Mouse (Mus musculus): ENCODE data around the gene Alk. TPM values are rescaled to one million over a fixed set of nuclear protein-coding genes. Genes with fewer than 3 reads are reported as not detected.

The Alk gene
- polyA plus RNA-seq, 1 experiment from 2014 or later: 4.7 TPM

DNA sequence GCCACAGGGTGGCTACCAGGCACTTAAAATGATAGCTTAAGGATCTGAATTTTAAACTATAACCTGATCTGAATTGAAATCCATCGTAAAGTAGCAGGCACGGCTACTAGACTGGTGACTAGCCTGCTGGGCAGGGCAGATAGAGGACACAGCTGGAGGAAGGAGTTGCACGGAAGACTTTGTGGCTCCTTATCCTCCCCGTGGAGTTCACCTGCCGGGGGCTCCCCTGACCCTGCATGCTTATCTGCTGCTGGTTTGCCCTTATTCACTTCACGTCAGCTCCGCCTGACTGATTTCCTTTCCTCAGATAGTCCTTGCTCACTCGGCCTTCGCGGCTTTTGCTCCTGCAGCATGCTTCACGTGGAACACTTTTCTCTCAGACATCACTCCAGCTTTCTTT, 484.1 kb downstream of the Alk start:
- H3K4me2 ChIP-seq (ENCODE audit: low read length): no peak overlapping the region
- 50% methylated on average over 11 of the region's 11 CpGs for WGBS
- no peak overlapping the region for H3K27ac ChIP-seq (ENCODE audit: low read length)
- H3K9ac ChIP-seq (replicated peaks; ENCODE audit: low read depth, low read length): no peak overlapping the region
- peaks cover 5% of the 10 kb centered on the region for H3K4me1 ChIP-seq (replicated peaks; ENCODE audit: control insufficient read depth, insufficient read depth, low read length)
- ATAC-seq: no peak
- no peak overlapping the region for H3K4me3 ChIP-seq (replicated peaks; ENCODE audit: low read length)
- H3K36me3 ChIP-seq (ENCODE audit: control insufficient read depth, insufficient read depth): no peaks in the 10 kb centered on the region
- H3K27me3 ChIP-seq (replicated peaks; ENCODE audit: control insufficient read depth, insufficient read depth, low read length): no peaks in the 10 kb centered on the region
- H3K9me3 ChIP-seq (ENCODE audit: control insufficient read depth, low read length): no peaks in the 10 kb centered on the region

GRCm38 (mm10) chr17:72118376-72118775, 486.1 kb downstream of the Alk start:
- no peak for ATAC-seq
- Histone ChIP-seq H3K27ac (ENCODE audit: low read length) (no peak overlapping the region), H3K4me2 (ENCODE audit: low read length) (no peak overlapping the region), H3K4me3 (replicated peaks; ENCODE audit: low read length) (no peak overlapping the region), H3K4me1 (replicated peaks; ENCODE audit: control insufficient read depth, insufficient read depth, low read length) (peaks cover 6% of the 10 kb centered on the region), H3K36me3 (ENCODE audit: control insufficient read depth, insufficient read depth) (no peaks in the 10 kb centered on the region), H3K9ac (replicated peaks; ENCODE audit: low read depth, low read length) (no peak overlapping the region), H3K27me3 (replicated peaks; ENCODE audit: control insufficient read depth, insufficient read depth, low read length) (no peaks in the 10 kb centered on the region), H3K9me3 (ENCODE audit: control insufficient read depth, low read length) (no peaks in the 10 kb centered on the region)
- 74% methylated on average over 5 of the region's 5 CpGs for WGBS

DNA sequence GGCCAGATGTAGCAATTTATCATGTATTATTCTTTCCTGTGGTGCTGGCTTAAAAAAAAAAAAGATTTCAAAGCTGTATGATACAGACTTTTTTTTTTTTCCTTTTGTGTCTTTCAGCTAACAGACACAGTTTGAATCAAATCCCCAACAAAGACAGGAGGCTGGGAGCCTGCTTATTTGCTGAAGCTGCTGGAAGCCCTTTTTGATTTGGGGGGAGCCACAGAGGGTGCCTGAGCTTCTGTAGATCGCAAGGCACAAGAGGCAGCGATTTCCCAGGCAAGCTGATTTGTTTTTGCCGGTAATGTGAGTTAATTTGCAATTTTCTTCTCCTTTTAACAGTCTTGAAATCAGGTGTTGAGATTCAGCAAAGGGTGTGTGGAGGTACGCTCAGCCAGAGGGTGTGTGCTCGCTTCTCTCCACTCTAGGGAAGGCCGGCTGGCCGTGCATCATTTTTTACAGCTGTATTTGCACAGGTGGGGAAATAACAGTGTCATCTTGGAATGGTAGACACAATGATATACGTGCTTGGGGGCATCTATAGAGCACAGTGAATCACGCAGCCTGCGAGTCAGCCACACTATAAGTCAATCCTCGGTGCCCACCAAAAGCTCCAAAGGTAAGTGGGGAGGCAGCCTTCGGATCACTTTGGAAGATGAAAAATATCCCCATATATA, 489.0 kb downstream of the Alk start:
- no peaks in the 10 kb centered on the region for H3K36me3 ChIP-seq (ENCODE audit: control insufficient read depth, insufficient read depth)
- ATAC-seq: no peak
- H3K27ac ChIP-seq (ENCODE audit: low read length): no peak overlapping the region
- 45% methylated on average over 12 of the region's 12 CpGs for WGBS
- no peaks in the 10 kb centered on the region for H3K27me3 ChIP-seq (replicated peaks; ENCODE audit: control insufficient read depth, insufficient read depth, low read length)
- no peak overlapping the region for H3K4me3 ChIP-seq (replicated peaks; ENCODE audit: low read length)
- H3K4me1 ChIP-seq (replicated peaks; ENCODE audit: control insufficient read depth, insufficient read depth, low read length): peaks cover 23% of the 10 kb centered on the region
- H3K4me2 ChIP-seq (ENCODE audit: low read length): no peak overlapping the region
- H3K9me3 ChIP-seq (ENCODE audit: control insufficient read depth, low read length): no peaks in the 10 kb centered on the region
- H3K9ac ChIP-seq (replicated peaks; ENCODE audit: low read depth, low read length): 0 out of 2 replicates have a peak overlapping the region, but pooled peaks have one; percentile 17

DNA sequence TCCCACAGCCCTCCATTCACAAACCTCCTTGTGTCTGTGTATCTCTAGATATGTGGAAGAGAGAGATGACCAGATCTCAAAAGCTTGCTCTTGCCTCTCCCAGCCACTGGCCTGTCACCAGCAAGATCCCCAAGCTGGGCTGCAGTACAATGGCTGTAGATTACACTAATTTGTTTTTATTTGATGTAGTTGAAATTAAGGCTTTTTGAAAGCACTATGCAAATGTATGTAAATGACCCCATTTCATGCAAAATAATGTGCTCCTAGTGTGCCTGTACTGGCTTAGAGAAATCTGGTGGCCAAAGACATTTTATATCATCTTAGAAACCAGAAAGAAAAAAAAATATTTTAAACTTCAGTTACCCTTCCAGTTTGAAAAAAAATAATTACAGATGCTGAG, 492.4 kb downstream of the Alk start:
- Histone ChIP-seq H3K27ac (ENCODE audit: low read length) (peak overlapping the region; percentile 45; the same call in 1 of the 2 replicates), H3K4me1 (replicated peaks; ENCODE audit: control insufficient read depth, insufficient read depth, low read length) (peaks cover 23% of the 10 kb centered on the region), H3K27me3 (replicated peaks; ENCODE audit: control insufficient read depth, insufficient read depth, low read length) (no peaks in the 10 kb centered on the region), H3K36me3 (ENCODE audit: control insufficient read depth, insufficient read depth) (no peaks in the 10 kb centered on the region), H3K9ac (replicated peaks; ENCODE audit: low read depth, low read length) (no peak overlapping the region), H3K4me2 (ENCODE audit: low read length) (no peak overlapping the region), H3K4me3 (replicated peaks; ENCODE audit: low read length) (no peak overlapping the region), H3K9me3 (ENCODE audit: control insufficient read depth, low read length) (no peaks in the 10 kb centered on the region)
- peak; percentile 81 for ATAC-seq

DNA sequence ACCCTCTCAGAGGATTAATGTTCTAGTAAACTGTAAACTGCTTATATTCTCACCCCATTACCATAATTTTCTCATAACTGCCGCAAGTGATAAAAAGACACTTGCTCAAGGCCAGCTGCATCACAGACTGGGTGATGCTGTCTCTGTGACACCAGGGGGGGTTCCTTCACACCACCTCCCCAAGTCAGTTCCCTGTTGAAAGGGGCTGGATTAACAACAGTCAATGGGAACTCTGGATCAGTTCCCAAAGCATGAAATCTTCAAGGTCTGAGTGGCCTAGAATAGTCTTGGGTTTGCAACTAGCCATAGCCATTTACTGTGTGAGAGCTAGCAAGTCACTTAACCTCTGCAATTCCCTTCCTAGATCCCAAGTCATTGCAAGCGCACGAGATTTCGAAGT, 492.9 kb downstream of the Alk start:
- H3K27ac ChIP-seq (ENCODE audit: low read length): peak overlapping the region; percentile 45; the same call in 1 of the 2 replicates
- no peak overlapping the region for H3K4me2 ChIP-seq (ENCODE audit: low read length)
- H3K9ac ChIP-seq (replicated peaks; ENCODE audit: low read depth, low read length): no peak overlapping the region
- ATAC-seq: peak; percentile 66
- no peak overlapping the region for H3K4me3 ChIP-seq (replicated peaks; ENCODE audit: low read length)
- H3K36me3 ChIP-seq (ENCODE audit: control insufficient read depth, insufficient read depth): no peaks in the 10 kb centered on the region
- WGBS: 68% methylated on average over 4 of the region's 4 CpGs
- H3K9me3 ChIP-seq (ENCODE audit: control insufficient read depth, low read length): no peaks in the 10 kb centered on the region
- peaks cover 23% of the 10 kb centered on the region for H3K4me1 ChIP-seq (replicated peaks; ENCODE audit: control insufficient read depth, insufficient read depth, low read length)
- H3K27me3 ChIP-seq (replicated peaks; ENCODE audit: control insufficient read depth, insufficient read depth, low read length): no peaks in the 10 kb centered on the region

GRCm38 (mm10) chr17:72087261-72087703, 517.1 kb downstream of the Alk start:
- Histone ChIP-seq H3K9me3 (ENCODE audit: control insufficient read depth, low read length) (no peaks in the 10 kb centered on the region), H3K9ac (replicated peaks; ENCODE audit: low read depth, low read length) (no peak overlapping the region)
- ATAC-seq: no peak

DNA sequence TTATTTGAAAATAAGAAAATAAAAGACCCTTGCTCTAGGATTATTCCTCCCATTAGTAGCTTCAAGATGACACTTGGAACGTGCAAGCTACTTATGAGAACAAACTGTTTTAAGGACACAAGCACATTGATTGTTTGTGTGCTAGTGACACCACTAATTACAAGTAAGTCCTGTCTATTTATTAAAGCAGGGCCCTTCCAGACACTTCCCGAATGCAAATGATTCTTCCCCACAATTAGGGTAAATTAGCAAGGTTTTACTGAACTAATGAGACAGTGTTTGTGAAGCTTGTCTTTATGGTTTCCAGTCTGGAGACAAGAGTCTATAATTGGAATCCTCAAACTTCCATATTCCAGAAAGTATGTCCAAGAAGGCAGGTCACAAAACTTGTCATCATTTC, 523.0 kb downstream of the Alk start:
- no peak for ATAC-seq
- Histone ChIP-seq H3K9ac (replicated peaks; ENCODE audit: low read depth, low read length) (no peak overlapping the region), H3K36me3 (ENCODE audit: control insufficient read depth, insufficient read depth) (no peaks in the 10 kb centered on the region), H3K27me3 (replicated peaks; ENCODE audit: control insufficient read depth, insufficient read depth, low read length) (no peaks in the 10 kb centered on the region), H3K27ac (ENCODE audit: low read length) (no peak overlapping the region), H3K4me2 (ENCODE audit: low read length) (no peak overlapping the region), H3K4me1 (replicated peaks; ENCODE audit: control insufficient read depth, insufficient read depth, low read length) (peaks cover 7% of the 10 kb centered on the region), H3K4me3 (replicated peaks; ENCODE audit: low read length) (no peak overlapping the region), H3K9me3 (ENCODE audit: control insufficient read depth, low read length) (no peaks in the 10 kb centered on the region)
- 15% methylated on average over 2 of the region's 2 CpGs for WGBS

More at GRCm38 (mm10) chr17:72087261-72087703, 517.1 kb downstream of the Alk start:
- Histone ChIP-seq H3K4me2 (ENCODE audit: low read length) (no peak overlapping the region), H3K4me1 (replicated peaks; ENCODE audit: control insufficient read depth, insufficient read depth, low read length) (peaks cover 4% of the 10 kb centered on the region; the same call in 1 of the 2 replicates), H3K4me3 (replicated peaks; ENCODE audit: low read length) (no peak overlapping the region), H3K36me3 (ENCODE audit: control insufficient read depth, insufficient read depth) (no peaks in the 10 kb centered on the region), H3K27me3 (replicated peaks; ENCODE audit: control insufficient read depth, insufficient read depth, low read length) (no peaks in the 10 kb centered on the region), H3K27ac (ENCODE audit: low read length) (no peak overlapping the region)
- 29% methylated on average over 12 of the region's 12 CpGs for WGBS

- H3K36me3 ChIP-seq (ENCODE audit: control insufficient read depth, insufficient read depth): no peaks in the 10 kb centered on the region
- ATAC-seq: peak; percentile 33; the same call in 1 of the 2 replicates
- WGBS: 22% methylated on average over 12 of the region's 12 CpGs
- no peak overlapping the region for H3K4me2 ChIP-seq (ENCODE audit: low read length)
- no peak overlapping the region for H3K27ac ChIP-seq (ENCODE audit: low read length)
- H3K9me3 ChIP-seq (ENCODE audit: control insufficient read depth, low read length): no peaks in the 10 kb centered on the region
- no peaks in the 10 kb centered on the region for H3K27me3 ChIP-seq (replicated peaks; ENCODE audit: control insufficient read depth, insufficient read depth, low read length)
- no peak overlapping the region for H3K9ac ChIP-seq (replicated peaks; ENCODE audit: low read depth, low read length)
- no peak overlapping the region for H3K4me3 ChIP-seq (replicated peaks; ENCODE audit: low read length)
- H3K4me1 ChIP-seq (replicated peaks; ENCODE audit: control insufficient read depth, insufficient read depth, low read length): peaks cover 9% of the 10 kb centered on the region
Observed at GRCm38 (mm10) chr17:72076306-72076921, 528.0 kb downstream of the Alk start.

GRCm38 (mm10) chr17:72071871-72072270, 532.6 kb downstream of the Alk start:
- Histone ChIP-seq H3K36me3 (ENCODE audit: control insufficient read depth, insufficient read depth) (no peaks in the 10 kb centered on the region), H3K27ac (ENCODE audit: low read length) (no peak overlapping the region), H3K4me2 (ENCODE audit: low read length) (no peak overlapping the region), H3K9me3 (ENCODE audit: control insufficient read depth, low read length) (no peaks in the 10 kb centered on the region), H3K4me3 (replicated peaks; ENCODE audit: low read length) (no peak overlapping the region), H3K4me1 (replicated peaks; ENCODE audit: control insufficient read depth, insufficient read depth, low read length) (peaks cover 7% of the 10 kb centered on the region), H3K9ac (replicated peaks; ENCODE audit: low read depth, low read length) (no peak overlapping the region), H3K27me3 (replicated peaks; ENCODE audit: control insufficient read depth, insufficient read depth, low read length) (no peaks in the 10 kb centered on the region)
- no peak for ATAC-seq
- 90% methylated on average over 1 of the region's 1 CpGs for WGBS

Measured in forebrain, embryonic 16.5 days (tissue).